In genomic region chr2:71152170-71152569, GRCm38 (mm10) we compare ENCODE assay signal across 29 mouse cellular contexts. TPM values are rescaled to one million over a fixed set of nuclear protein-coding genes. Genes with fewer than 3 reads are reported as not detected.
DNase-seq lines count a peak whose midpoint lies in the region; ATAC-seq and TF ChIP-seq lines count a peak whose summit lies in the region.
"Had no signal": no experiment of that assay in that cellular context is flagged by ENCODE, and none has a peak within 500 bp of the region (broad histone marks: within the 10 kb centered on the region; RNA-seq: fewer than 3 reads in every experiment).

No protein-coding gene starts in this region.

- POLR2A ChIA-PET in Patski (lab: Charles Lee), result no interaction called here

- no peak for ATAC-seq in liver, embryonic 14.5 days (ENCODE audit: insufficient read depth)
- ATAC-seq in liver, embryonic 12.5 days, result no peak
- ATAC-seq in Patski, result no peak
- ATAC-seq: forebrain, embryonic 13.5 days had no signal

- WGBS in liver, embryonic 14.5 days (ENCODE audit: insufficient replicate concordance), result 61% methylated on average over 4 of the region's 4 CpGs
- WGBS in liver, embryonic 12.5 days (ENCODE audit: insufficient replicate concordance), result 78% methylated on average over 4 of the region's 4 CpGs

- no peak overlapping the region for H3K4me2 ChIP-seq in liver, embryonic 14.5 days (ENCODE audit: low read depth)
- no peak overlapping the region for H3K4me2 ChIP-seq in liver, embryonic 12.5 days
- H3K4me2 ChIP-seq: forebrain, embryonic 13.5 days; heart, embryonic 11.5 days; hindbrain, embryonic 13.5 days; kidney, embryonic 15.5 days; midbrain, embryonic 12.5 days; neural tube, embryonic 13.5 days; stomach, embryonic 15.5 days had no signal

- H3K4me1 ChIP-seq in liver, embryonic 14.5 days (replicated peaks; ENCODE audit: control insufficient read depth in 2 of 2, insufficient read depth in 2 of 2, low read length in 1 of 2), result peaks cover 0 to 5% of the 10 kb centered on the region in 2 experiments; a peak in 1 of 4 replicates
- H3K4me1 ChIP-seq in liver, embryonic 12.5 days, result 0 out of 2 replicates have a peak, but pooled peaks cover 4% of the 10 kb centered on the region
- no peaks in the 10 kb centered on the region for H3K4me1 ChIP-seq in E14TG2a.4 (replicated peaks; ENCODE audit: low read depth, low read length)
- H3K4me1 ChIP-seq: kidney, embryonic 15.5 days; midbrain, embryonic 12.5 days; stomach, embryonic 15.5 days had no signal

- peaks cover 3% of the 10 kb centered on the region for H3K9me3 ChIP-seq in liver, embryonic 14.5 days (ENCODE audit: control insufficient read depth, low read length)
- H3K9me3 ChIP-seq in liver, embryonic 12.5 days (replicated peaks), result no peaks in the 10 kb centered on the region
- H3K9me3 ChIP-seq in E14TG2a.4 (ENCODE audit: low read length), result peaks cover 4% of the 10 kb centered on the region
- H3K9me3 ChIP-seq: forebrain, embryonic 13.5 days; midbrain, embryonic 12.5 days; neural tube, embryonic 13.5 days; stomach, embryonic 15.5 days had no signal

- H3K27me3 ChIP-seq in liver, embryonic 14.5 days (ENCODE audit: control insufficient read depth, insufficient read depth, low read length), result no peaks in the 10 kb centered on the region
- no peaks in the 10 kb centered on the region; the same call in none of the 2 replicates for H3K27me3 ChIP-seq in liver, embryonic 12.5 days (replicated peaks)
- H3K27me3 ChIP-seq in E14TG2a.4 (ENCODE audit: insufficient read depth, low read length), result 0 out of 2 replicates have a peak, but pooled peaks cover 3% of the 10 kb centered on the region
- no peaks in the 10 kb centered on the region for H3K27me3 ChIP-seq in Patski
- H3K27me3 ChIP-seq: CH12.LX; forebrain, embryonic 13.5 days; hindbrain, embryonic 13.5 days; kidney, embryonic 15.5 days; midbrain, embryonic 12.5 days; neural tube, embryonic 13.5 days; stomach, embryonic 15.5 days had no signal

- H3K27ac ChIP-seq in gastrocnemius, adult 2 months, result no peak overlapping the region
- no peak overlapping the region for H3K27ac ChIP-seq in liver, embryonic 14.5 days
- no peak overlapping the region for H3K27ac ChIP-seq in liver, embryonic 12.5 days
- H3K27ac ChIP-seq: forebrain, embryonic 13.5 days; hindbrain, embryonic 13.5 days; kidney, embryonic 15.5 days; midbrain, embryonic 12.5 days; neural tube, embryonic 13.5 days; stomach, embryonic 15.5 days had no signal

- in situ Hi-C loops in Patski (cut with MboI; ENCODE audit: low pct_unique_long_range_greater_than_20kb), result loop anchor here (10.0 kb wide), 1 partner anchor 73 kb away; no protein-coding TSS in a partner anchor

- CTCF ChIA-PET in Patski (lab: Charles Lee), result interaction anchor here (1.4 kb wide), 1 partner anchor 21 kb away, joined by 3 read pairs; no protein-coding TSS in a partner anchor

- no peak overlapping the region for H3K4me3 ChIP-seq in gastrocnemius, adult 2 months
- no peak overlapping the region for H3K4me3 ChIP-seq in liver, embryonic 14.5 days (ENCODE audit: insufficient read depth in 1 of 2, low read depth in 2 of 2, low read length in 2 of 2)
- H3K4me3 ChIP-seq in liver, embryonic 12.5 days, result no peak overlapping the region
- no peak overlapping the region for H3K4me3 ChIP-seq in E14TG2a.4 (replicated peaks; ENCODE audit: low read length)
- H3K4me3 ChIP-seq: forebrain, embryonic 13.5 days; hindbrain, embryonic 13.5 days; kidney, embryonic 15.5 days; midbrain, embryonic 12.5 days; neural tube, embryonic 13.5 days; stomach, embryonic 15.5 days had no signal

- TF ChIP-seq EP300 in liver, embryonic 14.5 days (IDR thresholded peaks at IDR 0.05; ENCODE audit: low read depth), result no peak

- H3K36me3 ChIP-seq in liver, embryonic 14.5 days (replicated peaks; ENCODE audit: control insufficient read depth, insufficient read depth, low read depth), result no peaks in the 10 kb centered on the region
- no peaks in the 10 kb centered on the region for H3K36me3 ChIP-seq in liver, embryonic 12.5 days
- no peaks in the 10 kb centered on the region for H3K36me3 ChIP-seq in E14TG2a.4 (ENCODE audit: insufficient read depth, low read length)
- H3K36me3 ChIP-seq: hindbrain, embryonic 13.5 days; kidney, embryonic 15.5 days; midbrain, embryonic 12.5 days; neural tube, embryonic 13.5 days; stomach, embryonic 15.5 days had no signal

- TF ChIP-seq CTCF in gastrocnemius, adult 2 months (IDR thresholded peaks at IDR 0.05), result peak; percentile 8; the same call in 1 of the 2 replicates
- TF ChIP-seq CTCF in liver, embryonic 14.5 days (IDR thresholded peaks at IDR 0.05; ENCODE audit: low read depth), result peak; percentile 37
- TF ChIP-seq CTCF in E14TG2a.4 (conservative IDR thresholded peaks at IDR 0.05; ENCODE audit: low read length) (peak; percentile 86), Patski (IDR thresholded peaks at IDR 0.05) (peak; percentile 24)

- intact Hi-C loops in gastrocnemius, adult 2 months (cut with DNase I), result no loop called here

- DNase-seq in gastrocnemius, adult 2 months, result no peak
- DNase-seq in gastrocnemius, adult 8-10 months (ENCODE audit: low spot score in 2 of 2), result no peak
- no peak for DNase-seq in liver, embryonic 14.5 days (ENCODE audit: low read depth in 3 of 3, low spot score in 3 of 3)
- DNase-seq in Patski (ENCODE audit: low read depth, low spot score), result no peak
- no peak for DNase-seq in kidney, adult 9 months
- no peak for DNase-seq in urinary bladder, adult 2 months (ENCODE audit: low spot score)
- DNase-seq: adrenal gland, postnatal 10 days; cerebellum, adult 9-10 months; cerebellum, postnatal 36 days; gastrocnemius, postnatal 25 days; heart, postnatal 4 days; kidney, adult 11 months; kidney, postnatal 4 days; layer of hippocampus, adult 9-11 months; lung, adult 18-20 months; lung, postnatal 36 days; right cerebral cortex, postnatal 4 days; thymus, postnatal 25 days had no signal

- H3K9ac ChIP-seq in liver, embryonic 14.5 days (replicated peaks), result no peak overlapping the region
- H3K9ac ChIP-seq in liver, embryonic 12.5 days, result no peak overlapping the region
- H3K9ac ChIP-seq: forebrain, embryonic 13.5 days; hindbrain, embryonic 13.5 days; kidney, embryonic 15.5 days; midbrain, embryonic 12.5 days; neural tube, embryonic 13.5 days; stomach, embryonic 15.5 days had no signal

RNA-seq across cellular contexts. Expression of gene Cybrd1, which starts 34.4 kb away (rescaled TPM):
- total RNA-seq in gastrocnemius, adult 2 months (2021), result under 1 TPM; 0.20 to 0.59 TPM
- under 1 TPM; 0.10 to 0.45 (median 0.27) TPM for total RNA-seq in gastrocnemius, adult 8-10 months (2022)
- polyA plus RNA-seq in liver, embryonic 14.5 days (2012; rRNA removed), result 0.90 and 0.92 TPM in 2 replicates
- 0.38 and 0.58 TPM in 2 replicates for polyA plus RNA-seq in liver, embryonic 14.5 days (2014; fragmentation: Nextera tagmentation; extraction: Ambion mirVana)
- 0.97 and 1.1 TPM in 2 replicates for polyA plus RNA-seq in liver, embryonic 12.5 days (2016; fragmentation: Nextera tagmentation; extraction: Ambion mirVana)
- polyA plus RNA-seq in Patski (2021), result 0.05 TPM
- 3.3 and 3.4 TPM in 2 replicates for polyA plus RNA-seq in urinary bladder, adult 2 months (2012; rRNA removed)
- total RNA-seq: CH12.LX had no signal
- polyA plus RNA-seq: C2C12 had no signal

RNA-seq across cellular contexts. Expression of gene Dync1i2, which starts 59.3 kb away (rescaled TPM):
- total RNA-seq in gastrocnemius, adult 2 months (2021), result 10 to 100 TPM; 40.1 to 49.3 TPM
- 10 to 100 TPM; 38.5 to 42.1 (median 41.1) TPM for total RNA-seq in gastrocnemius, adult 8-10 months (2022)
- 15.2 and 24.8 TPM in 2 replicates for polyA plus RNA-seq in liver, embryonic 14.5 days (2012; rRNA removed)
- 29.9 and 36.7 TPM in 2 replicates for polyA plus RNA-seq in liver, embryonic 14.5 days (2014; fragmentation: Nextera tagmentation; extraction: Ambion mirVana)
- polyA plus RNA-seq in liver, embryonic 12.5 days (2016; fragmentation: Nextera tagmentation; extraction: Ambion mirVana), result 42.0 and 43.0 TPM in 2 replicates
- polyA plus RNA-seq in Patski (2021), result 178 TPM
- polyA plus RNA-seq in urinary bladder, adult 2 months (2012; rRNA removed), result 80.1 and 82.6 TPM in 2 replicates

Comparison
In these comparisons a context has a peak if more than half of its experiments do, and no peak if none do; other contexts are left out.
1. CTCF ChIP-seq: peak in every context shown above with its lines; median percentile 86 in E14TG2a.4; 37 in liver, embryonic 14.5 days; 24 in Patski; 8 in gastrocnemius, adult 2 months.